Mouse (Mus musculus) G1E (cell line): ENCODE measurements around the gene Plekhf1.

ENCODE experiments used
- CTCF ChIP-seq: IDR thresholded peaks from 2 replicates; pipeline ENCODE4 v1.5.1; 2012; ENCODE audit warnings: low read depth, low read length, inconsistent platforms, mixed read lengths
- GATA1 ChIP-seq: IDR thresholded peaks from 2 replicates; pipeline ENCODE4 v1.6.1; 2012; ENCODE audit warnings: borderline replicate concordance, low read length, inconsistent platforms, mixed read lengths

- TF ChIP-seq GATA1 (no peak), CTCF (no peak)
Observed at GRCm38 (mm10) chr7:38199907-38200605, 27.8 kb downstream of the Plekhf1 start.
